Mouse (Mus musculus) CH12.LX (cell line): ENCODE measurements around the gene Cldn7. TPM values are rescaled to one million over a fixed set of nuclear protein-coding genes. Genes with fewer than 3 reads are reported as not detected.

ENCODE experiments used
- DNase-seq: peaks from one replicate; pipeline ENCODE4 v3.0.0-alpha.2; 2013; ENCODE audit errors: extremely low read depth
- H3K27ac ChIP-seq: 2 replicates; pipeline ENCODE4 v1.5.1; 2012; ENCODE audit warnings: low read depth, mild to moderate bottlenecking, control low read depth, moderate library complexity; ENCODE audit not compliant: insufficient read depth
- H3K27me3 ChIP-seq: replicated peaks from 2 replicates; pipeline ENCODE3; 2012; ENCODE audit warnings: inconsistent platforms
- H3K36me3 ChIP-seq, 2 experiments: replicated peaks in 1 of 2; 2 replicates each; pipeline versions ENCODE3 to v1.6.1; 2012; ENCODE audit warnings: inconsistent platforms in 1 of 2, low read length in 1 of 2, mild to moderate bottlenecking in 1 of 2, mixed read lengths in 1 of 2, moderate library complexity in 1 of 2; ENCODE audit not compliant: control insufficient read depth in 1 of 2, insufficient read depth in 1 of 2
- H3K4me1 ChIP-seq, 2 experiments: 2 replicates each; pipeline ENCODE4 v1.6.1; 2012; ENCODE audit warnings: inconsistent platforms in 1 of 2, moderate library complexity in 1 of 2; ENCODE audit not compliant: insufficient read depth in 2 of 2, control insufficient read depth in 1 of 2
- H3K4me2 ChIP-seq: 2 replicates; pipeline ENCODE4 v1.6.1; 2012; ENCODE audit warnings: low read depth, mild to moderate bottlenecking, control low read depth; ENCODE audit not compliant: poor library complexity, insufficient read depth, severe bottlenecking
- H3K4me3 ChIP-seq, 3 experiments: fragments of 150-350 bp in 1 of 3; sonication (generic) in 1 of 3; replicated peaks in 1 of 3; 2 replicates each; pipeline versions ENCODE3 to v1.5.1; 2011 to 2012; ENCODE audit warnings: low read depth in 2 of 3, low read length in 2 of 3, mild to moderate bottlenecking in 2 of 3, moderate library complexity in 2 of 3, control low read depth in 1 of 3, improper control_type of control experiment in 1 of 3, inconsistent platforms in 1 of 3, mixed read lengths in 1 of 3; ENCODE audit not compliant: poor library complexity in 1 of 3
- H3K79me2 ChIP-seq: replicated peaks from 2 replicates; pipeline ENCODE4 v1.6.1; 2012; ENCODE audit warnings: mild to moderate bottlenecking, moderate library complexity; ENCODE audit not compliant: control insufficient read depth, poor library complexity, insufficient read depth, severe bottlenecking; ENCODE audit errors: extremely low read depth
- H3K9ac ChIP-seq: 2 replicates; pipeline ENCODE4 v1.6.1; 2012; ENCODE audit warnings: low read depth, mild to moderate bottlenecking, control low read depth, moderate library complexity; ENCODE audit not compliant: insufficient read depth
- H3K9me3 ChIP-seq: replicated peaks from 2 replicates; pipeline ENCODE3; 2012; ENCODE audit warnings: low read length, inconsistent platforms, mixed read lengths
- CTCF ChIP-seq, 2 experiments: IDR thresholded peaks in 1 of 2; conservative IDR thresholded peaks in 1 of 2; 2 replicates each; pipeline ENCODE4 v1.5.1; 2011 to 2012; ENCODE audit warnings: low read depth in 2 of 2, low read length in 2 of 2, improper control_type of control experiment in 1 of 2, inconsistent platforms in 1 of 2, mild to moderate bottlenecking in 1 of 2, moderate library complexity in 1 of 2
- E2F4 ChIP-seq: IDR thresholded peaks from 2 replicates; pipeline ENCODE4 v1.6.1; 2011; ENCODE audit warnings: low read depth, low read length, improper control_type of control experiment; ENCODE audit not compliant: insufficient replicate concordance
- ELF1 ChIP-seq: IDR thresholded peaks from 2 replicates; pipeline ENCODE4 v1.6.1; 2014; ENCODE audit warnings: low read depth, mild to moderate bottlenecking, inconsistent platforms, low read length, improper control_type of control experiment
- EP300 ChIP-seq: IDR thresholded peaks from 2 replicates; pipeline ENCODE4 v1.6.1; 2011; ENCODE audit warnings: low read length, improper control_type of control experiment
- GABPA ChIP-seq: IDR thresholded peaks from 2 replicates; pipeline ENCODE4 v1.6.1; 2012; ENCODE audit warnings: low read depth, low read length, improper control_type of control experiment, inconsistent platforms; ENCODE audit not compliant: insufficient replicate concordance
- HCFC1 ChIP-seq: IDR thresholded peaks from 2 replicates; pipeline ENCODE4 v1.6.1; 2012; ENCODE audit warnings: low read depth, mild to moderate bottlenecking, inconsistent platforms, low read length, improper control_type of control experiment
- JUN ChIP-seq: IDR thresholded peaks from 2 replicates; pipeline ENCODE4 v1.6.1; 2011; ENCODE audit warnings: low read depth, mild to moderate bottlenecking, low read length, improper control_type of control experiment, moderate library complexity; ENCODE audit not compliant: insufficient read depth
- JUND ChIP-seq: conservative IDR thresholded peaks from 2 replicates; pipeline ENCODE4 v1.6.1; 2011; ENCODE audit warnings: low read depth, low read length, improper control_type of control experiment
- MAZ ChIP-seq: IDR thresholded peaks from 2 replicates; pipeline ENCODE4 v1.6.1; 2012; ENCODE audit warnings: low read depth, mild to moderate bottlenecking, inconsistent platforms, low read length, improper control_type of control experiment, moderate library complexity
- MEF2A ChIP-seq: IDR thresholded peaks from 2 replicates; pipeline ENCODE4 v1.6.1; 2014; ENCODE audit warnings: low read depth, mild to moderate bottlenecking, inconsistent platforms, low read length, improper control_type of control experiment, borderline replicate concordance
- MYC ChIP-seq: IDR thresholded peaks from 2 replicates; pipeline ENCODE4 v1.6.1; 2011; ENCODE audit warnings: low read depth, mild to moderate bottlenecking, improper control_type of control experiment, low read length
- NELFE ChIP-seq: IDR thresholded peaks from 2 replicates; pipeline ENCODE4 v1.6.1; 2011; ENCODE audit warnings: low read depth, low read length, improper control_type of control experiment
- PAX5 ChIP-seq: IDR thresholded peaks from 2 replicates; pipeline ENCODE4 v1.6.1; 2012; ENCODE audit warnings: low read length, inconsistent platforms, mixed read lengths
- POLR2A ChIP-seq: IDR thresholded peaks from 2 replicates; pipeline ENCODE4 v1.6.1; 2011; ENCODE audit warnings: low read depth, mild to moderate bottlenecking, improper control_type of control experiment, low read length
- RCOR1 ChIP-seq: conservative IDR thresholded peaks from 2 replicates; pipeline ENCODE4 v1.6.1; 2012; ENCODE audit warnings: low read depth, mild to moderate bottlenecking, inconsistent platforms, low read length, improper control_type of control experiment
- SIN3A ChIP-seq: IDR thresholded peaks from 2 replicates; pipeline ENCODE4 v1.6.1; 2012; ENCODE audit warnings: low read length, improper control_type of control experiment, inconsistent platforms
- TBP ChIP-seq: conservative IDR thresholded peaks from 2 replicates; pipeline ENCODE4 v1.6.1; 2011; ENCODE audit warnings: low read depth, low read length, improper control_type of control experiment
- TCF12 ChIP-seq: IDR thresholded peaks from 2 replicates; pipeline ENCODE4 v1.6.1; 2014; ENCODE audit warnings: low read depth, mild to moderate bottlenecking, inconsistent platforms, low read length, improper control_type of control experiment
- ZC3H11A ChIP-seq: IDR thresholded peaks from 2 replicates; pipeline ENCODE4 v1.6.1; 2012; ENCODE audit warnings: low read depth, mild to moderate bottlenecking, inconsistent platforms, low read length, improper control_type of control experiment
- ZMIZ1 ChIP-seq: IDR thresholded peaks from 2 replicates; pipeline ENCODE4 v1.6.1; 2012; ENCODE audit warnings: low read depth, mild to moderate bottlenecking, inconsistent platforms, low read length, improper control_type of control experiment
- ZNF384 ChIP-seq: IDR thresholded peaks from 2 replicates; pipeline ENCODE4 v1.6.1; 2012; ENCODE audit warnings: low read depth, low read length, improper control_type of control experiment, inconsistent platforms
- dilution Hi-C: fragments of 300-500 bp; cut with MboI; formaldehyde crosslinking; loops from 2 replicates; pipeline ENCODE4 v1.14.3; 2020; ENCODE audit warnings: low sequenced_read_pairs; ENCODE audit not compliant: extremely low pct_unique_long_range_greater_than_20kb, extremely low pct_ligation_motif_present
- in situ Hi-C: fragments of 300-500 bp; cut with MboI; formaldehyde crosslinking; loops from 3 replicates; pipeline ENCODE4 v1.14.3; 2019; ENCODE audit warnings: low sequenced_read_pairs, low pct_ligation_motif_present, low pct_unique_long_range_greater_than_20kb, mixed read lengths
- polyA plus RNA-seq: library from polyadenylated mRNA; unstranded; fragments of >175 nt; gene quantifications from 2 replicates; pipeline ENCODE4 v1.2.1, GENCODE M21; 2012; ENCODE audit warnings: low read depth; ENCODE audit not compliant: insufficient read length
- total RNA-seq, 2 experiments: library from RNA; depleted of rRNA; stranded (reverse); fragments of 300-350 nt in 1 of 2; fragments of >200 nt in 1 of 2; gene quantifications; 2 replicates each; pipeline ENCODE4 v1.2.3; 2012 to 2014

Gene Cldn7
- total and polyA plus RNA-seq, 3 experiments = not detected

DNA sequence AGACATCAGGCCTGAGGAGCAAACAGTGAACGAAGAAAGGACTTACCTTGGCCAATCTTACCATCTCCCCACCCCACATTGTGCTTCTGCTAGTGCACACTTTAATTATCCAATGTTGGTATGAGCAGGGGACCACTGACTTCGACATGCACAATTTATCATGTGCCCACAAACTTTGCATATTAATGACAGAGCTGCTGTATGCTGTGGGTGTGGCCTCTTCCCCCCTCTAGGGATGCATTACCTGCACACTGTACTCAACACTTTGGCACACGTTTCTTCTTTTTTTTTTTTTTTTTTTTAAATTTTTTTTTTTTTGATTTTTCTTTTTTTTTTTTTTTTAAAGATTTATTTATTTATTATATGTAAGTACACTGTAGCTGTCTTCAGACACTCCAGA lies 6.2 kb downstream of the Cldn7 start:
- no peak overlapping the region for H3K9ac ChIP-seq
- dilution Hi-C loops = no loop called here
- H3K27ac ChIP-seq = peak overlapping the region; percentile 81
- peak overlapping the region; percentile 52 for H3K4me2 ChIP-seq
- 0 out of 2 replicates have a peak, but pooled peaks cover 2% of the 10 kb centered on the region for H3K79me2 ChIP-seq
- peaks cover 44 to 73% of the 10 kb centered on the region in 2 experiments for H3K36me3 ChIP-seq
- peaks cover 12% of the 10 kb centered on the region for H3K9me3 ChIP-seq
- in situ Hi-C loops = no loop called here
- no peaks in the 10 kb centered on the region for H3K27me3 ChIP-seq
- peak overlapping the region in 1 of 3 experiments; percentile 1 for H3K4me3 ChIP-seq
- peak; percentile 66 for DNase-seq
- peaks cover 14 to 49% of the 10 kb centered on the region in 2 experiments for H3K4me1 ChIP-seq
- TF ChIP-seq ZNF384 (peak; percentile 65), NELFE (no peak), CTCF (conservative IDR thresholded peaks at IDR 0.05 in 1 of 2, IDR thresholded peaks at IDR 0.05 in 1 of 2; ENCODE audit: low read depth in 2 of 2, low read length in 2 of 2) (no peak), EP300 (no peak), TBP (no peak)

DNA sequence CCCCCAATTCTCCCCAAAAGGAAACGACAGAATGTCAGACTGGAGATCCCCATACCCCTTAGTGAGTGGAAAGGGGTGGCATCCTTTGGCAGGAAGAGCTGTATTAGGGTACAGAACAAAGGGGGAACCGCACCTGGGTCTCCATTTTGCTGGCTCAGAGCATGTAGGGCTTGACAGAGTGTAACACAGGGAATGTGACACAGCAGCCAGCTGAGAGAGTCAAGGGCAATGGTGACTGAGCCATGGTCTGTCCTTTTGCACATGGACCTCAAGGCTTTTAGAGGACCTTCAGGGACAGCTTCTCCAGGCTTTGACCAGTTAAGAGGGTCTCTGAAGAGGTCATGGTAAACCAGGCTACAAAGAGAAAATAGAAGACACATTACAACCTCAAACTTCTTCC lies 10.3 kb downstream of the Cldn7 start:
- no peak overlapping the region for H3K4me2 ChIP-seq
- peaks cover 2% of the 10 kb centered on the region for H3K9me3 ChIP-seq
- TF ChIP-seq SIN3A = no peak
- TF ChIP-seq RCOR1 = no peak
- TF ChIP-seq HCFC1 = no peak
- no peak for TF ChIP-seq TCF12
- TF ChIP-seq JUN = no peak
- TF ChIP-seq ZMIZ1 = no peak
- no peak for TF ChIP-seq GABPA
- no peak for TF ChIP-seq ZC3H11A
- no peak for TF ChIP-seq ELF1
- no peak for TF ChIP-seq MAZ
- no peak for TF ChIP-seq JUND
- no peak for TF ChIP-seq E2F4
- TF ChIP-seq MEF2A = no peak
- no peak for TF ChIP-seq MYC
- TF ChIP-seq PAX5 = no peak
- TF ChIP-seq POLR2A = no peak
- H3K79me2 ChIP-seq = peaks cover 16% of the 10 kb centered on the region
- peaks cover 12 to 44% of the 10 kb centered on the region in 2 experiments for H3K4me1 ChIP-seq
- H3K36me3 ChIP-seq = peaks cover 47 to 75% of the 10 kb centered on the region in 2 experiments
- no peak overlapping the region for H3K27ac ChIP-seq
- H3K4me3 ChIP-seq = no peak overlapping the region
- in situ Hi-C loops (no loop called here), dilution Hi-C loops (no loop called here)
- no peaks in the 10 kb centered on the region for H3K27me3 ChIP-seq
- H3K9ac ChIP-seq = no peak overlapping the region
- no peak for DNase-seq
